Mouse (Mus musculus) E14TG2a.4 (cell line): ENCODE results near the gene Ppan.

ENCODE experiments used
- H3K27me3 ChIP-seq: 2 replicates; pipeline ENCODE4 v1.6.1; 2014; ENCODE audit warnings: low read length, control low read depth; ENCODE audit not compliant: insufficient read depth
- H3K36me3 ChIP-seq: 2 replicates; pipeline ENCODE4 v1.6.1; 2014; ENCODE audit warnings: low read length, control low read depth; ENCODE audit not compliant: insufficient read depth
- H3K4me1 ChIP-seq: replicated peaks from 2 replicates; pipeline ENCODE4 v1.6.1; 2014; ENCODE audit warnings: low read depth, low read length, control low read depth
- H3K4me3 ChIP-seq: replicated peaks from 2 replicates; pipeline ENCODE4 v1.5.1; 2014; ENCODE audit warnings: mild to moderate bottlenecking, low read length
- H3K9me3 ChIP-seq: 2 replicates; pipeline ENCODE4 v1.6.1; 2014; ENCODE audit warnings: low read length, control low read depth
- CTCF ChIP-seq: conservative IDR thresholded peaks from 2 replicates; pipeline ENCODE4 v1.5.1; 2014; ENCODE audit warnings: low read length
- NANOG ChIP-seq: IDR thresholded peaks from 2 replicates; pipeline ENCODE4 v1.6.1; 2014; ENCODE audit warnings: borderline replicate concordance, low read length, mixed read lengths
- POU5F1 ChIP-seq: IDR thresholded peaks from 2 replicates; pipeline ENCODE4 v1.6.1; 2014; ENCODE audit warnings: low read length, borderline replicate concordance

Gene Ppan

GRCm38 (mm10) chr9:20897736-20898510 is 9.9 kb downstream of the Ppan start:
- no peaks in the 10 kb centered on the region for H3K9me3 ChIP-seq
- H3K4me3 ChIP-seq = peak overlapping the region; percentile 97
- peaks cover 50% of the 10 kb centered on the region for H3K36me3 ChIP-seq
- TF ChIP-seq NANOG (no peak), CTCF (no peak), POU5F1 (no peak)
- H3K4me1 ChIP-seq = peaks cover 69% of the 10 kb centered on the region
- H3K27me3 ChIP-seq = no peaks in the 10 kb centered on the region

- TF ChIP-seq CTCF = peak; percentile 55
- no peak for TF ChIP-seq POU5F1
- Histone ChIP-seq H3K4me3 (peak within 1 kb of the TSS; percentile 97), H3K9me3 (no peaks in the 10 kb centered on the region), H3K27me3 (no peaks in the 10 kb centered on the region), H3K36me3 (peaks cover 50% of the 10 kb centered on the region), H3K4me1 (peaks cover 67% of the 10 kb centered on the region)
These were observed 10.6 kb downstream of the Ppan start, which contains the start of gene Eif3g for GRCm38 (mm10) chr9:20898511-20899073. TSS of gene Eif3g (minus strand) at chr9:20898623.

GRCm38 (mm10) chr9:20901466-20902173 is 13.6 kb downstream of the Ppan start:
- no peak for TF ChIP-seq NANOG
- peak; percentile 28 for TF ChIP-seq CTCF
- TF ChIP-seq POU5F1 = no peak
- peaks cover 50% of the 10 kb centered on the region for H3K36me3 ChIP-seq
- H3K4me3 ChIP-seq = no peak overlapping the region
- peaks cover 37% of the 10 kb centered on the region for H3K4me1 ChIP-seq
- H3K9me3 ChIP-seq = no peaks in the 10 kb centered on the region
- H3K27me3 ChIP-seq = no peaks in the 10 kb centered on the region

- TF ChIP-seq CTCF (no peak), NANOG (no peak), POU5F1 (no peak)
- H3K27me3 ChIP-seq = no peaks in the 10 kb centered on the region
- peaks cover 32% of the 10 kb centered on the region for H3K4me1 ChIP-seq
- peaks cover 50% of the 10 kb centered on the region for H3K36me3 ChIP-seq
- no peak overlapping the region for H3K4me3 ChIP-seq
- H3K9me3 ChIP-seq = no peaks in the 10 kb centered on the region
These were observed 14.2 kb downstream of the Ppan start for GRCm38 (mm10) chr9:20902174-20902491.

- H3K9me3 ChIP-seq = no peaks in the 10 kb centered on the region
- peaks cover 55% of the 10 kb centered on the region for H3K4me1 ChIP-seq
- peaks cover 100% of the 10 kb centered on the region for H3K36me3 ChIP-seq
- H3K4me3 ChIP-seq = no peak overlapping the region
- TF ChIP-seq CTCF (no peak), NANOG (no peak), POU5F1 (no peak)
- H3K27me3 ChIP-seq = no peaks in the 10 kb centered on the region
These were observed 22.0 kb downstream of the Ppan start for GRCm38 (mm10) chr9:20909948-20910347.

GRCm38 (mm10) chr9:20916160-20916559 is 28.2 kb downstream of the Ppan start:
- Histone ChIP-seq H3K4me3 (no peak overlapping the region), H3K36me3 (peaks cover 100% of the 10 kb centered on the region), H3K27me3 (no peaks in the 10 kb centered on the region), H3K9me3 (no peaks in the 10 kb centered on the region), H3K4me1 (peaks cover 63% of the 10 kb centered on the region)
- no peak for TF ChIP-seq NANOG
- peak; percentile 47; the same call in 1 of the 2 replicates for TF ChIP-seq CTCF
- no peak for TF ChIP-seq POU5F1

- Histone ChIP-seq H3K4me3 (no peak overlapping the region), H3K9me3 (no peaks in the 10 kb centered on the region), H3K4me1 (peaks cover 46% of the 10 kb centered on the region), H3K36me3 (peaks cover 100% of the 10 kb centered on the region), H3K27me3 (no peaks in the 10 kb centered on the region)
- TF ChIP-seq NANOG (no peak), CTCF (no peak), POU5F1 (no peak)
These were observed 35.3 kb downstream of the Ppan start for GRCm38 (mm10) chr9:20923258-20923657.
